Mouse (Mus musculus) liver, adult (tissue): ENCODE results near the gene Pcolce.

Experiments used
- GATA4 ChIP-seq: IDR thresholded peaks from 2 replicates; pipeline ENCODE4 v1.6.1; 2014; ENCODE audit warnings: mild to moderate bottlenecking, low read length; ENCODE audit not compliant: insufficient replicate concordance

The Pcolce gene

DNA sequence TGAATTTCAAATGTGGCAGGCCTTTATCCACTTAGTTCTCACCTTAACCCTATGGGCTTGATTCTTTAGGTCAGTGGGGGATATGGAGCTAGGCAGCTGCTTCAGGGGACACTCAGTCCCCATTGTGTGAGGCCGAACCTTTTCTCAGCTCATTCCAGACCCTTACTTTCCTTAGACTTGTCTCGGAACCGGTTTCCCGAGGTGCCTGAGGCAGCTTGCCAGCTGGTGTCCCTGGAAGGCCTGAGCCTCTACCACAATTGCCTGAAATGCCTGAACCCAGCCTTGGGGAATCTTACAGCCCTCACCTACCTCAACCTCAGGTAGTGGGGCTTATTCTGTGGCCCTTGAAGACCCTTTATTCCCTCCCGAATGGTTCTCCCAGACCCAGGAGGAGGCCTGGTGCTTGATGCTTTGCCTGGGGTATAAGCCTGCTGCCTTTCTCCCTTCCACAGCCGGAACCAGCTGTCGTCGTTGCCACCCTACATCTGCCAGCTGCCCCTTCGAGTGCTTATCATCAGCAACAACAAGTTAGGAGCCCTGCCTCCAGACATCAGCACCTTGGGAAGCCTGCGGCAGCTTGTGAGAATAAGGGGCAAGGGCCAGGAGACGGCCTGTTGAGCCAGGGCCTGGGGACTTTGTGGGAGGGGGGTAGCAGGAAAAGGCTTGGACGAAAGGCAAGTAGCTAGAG lies 20.0 kb upstream of the Pcolce start:
- TF ChIP-seq GATA4, result no peak

DNA sequence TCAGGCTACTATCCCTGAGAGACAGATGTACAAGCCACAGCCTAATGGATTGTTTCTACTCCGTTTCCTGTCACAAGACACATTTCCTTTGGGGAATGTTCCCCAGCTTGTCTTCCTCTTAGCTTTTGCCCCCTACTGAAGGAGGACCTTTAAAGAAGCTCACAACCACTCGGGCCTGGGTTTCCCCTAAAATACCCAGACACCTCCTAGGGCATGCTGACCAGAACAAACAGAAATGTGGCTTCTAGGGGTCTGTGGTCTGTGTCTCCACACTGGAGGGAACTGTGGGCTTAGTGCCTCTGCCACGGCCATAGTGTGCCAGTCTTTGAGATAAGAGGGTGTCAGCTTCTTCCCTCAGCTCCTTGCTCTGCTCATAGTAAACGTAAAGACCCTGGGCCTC lies 18.0 kb upstream of the Pcolce start:
- TF ChIP-seq GATA4, result no peak

DNA sequence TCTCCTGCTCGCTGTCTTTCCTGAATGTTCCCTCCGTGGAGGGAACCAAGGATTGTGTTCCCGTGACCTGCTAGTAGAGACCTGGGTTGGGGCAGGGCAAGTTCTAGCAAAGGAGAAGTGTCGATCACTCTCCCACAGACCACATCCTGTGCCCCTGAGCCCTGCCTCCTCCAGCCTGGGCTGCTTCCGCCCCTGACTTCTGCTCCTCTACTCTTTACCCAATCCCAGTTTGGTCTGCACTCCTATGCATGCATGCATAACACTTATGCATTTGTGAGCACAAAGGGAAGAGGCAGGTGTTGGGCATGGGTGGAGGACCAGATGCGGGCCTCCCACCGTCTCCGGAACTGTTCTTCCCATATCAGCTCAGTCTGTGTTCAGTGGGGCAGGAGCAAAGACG lies 17.6 kb upstream of the Pcolce start:
- no peak for TF ChIP-seq GATA4

DNA sequence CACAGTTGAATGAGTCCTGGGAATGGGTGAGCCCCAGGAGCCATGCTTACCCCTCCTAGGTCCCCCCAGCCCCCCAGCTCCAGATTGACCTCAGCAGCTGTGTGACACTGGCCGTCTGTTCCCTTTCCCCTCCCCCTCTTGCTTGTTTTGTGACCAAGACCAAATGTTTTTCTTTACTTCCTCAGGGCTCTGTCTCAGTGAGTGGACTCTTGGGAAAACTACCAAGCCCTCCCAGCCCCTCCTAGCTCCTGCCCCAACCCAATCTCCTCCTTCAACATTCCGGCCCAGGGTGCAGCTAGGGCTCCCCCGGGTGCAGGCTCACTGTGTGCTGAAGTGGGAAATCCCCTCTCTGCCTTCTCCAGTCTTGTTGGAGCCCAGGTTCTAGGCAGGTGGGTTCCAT lies 17.0 kb upstream of the Pcolce start:
- no peak for TF ChIP-seq GATA4

DNA sequence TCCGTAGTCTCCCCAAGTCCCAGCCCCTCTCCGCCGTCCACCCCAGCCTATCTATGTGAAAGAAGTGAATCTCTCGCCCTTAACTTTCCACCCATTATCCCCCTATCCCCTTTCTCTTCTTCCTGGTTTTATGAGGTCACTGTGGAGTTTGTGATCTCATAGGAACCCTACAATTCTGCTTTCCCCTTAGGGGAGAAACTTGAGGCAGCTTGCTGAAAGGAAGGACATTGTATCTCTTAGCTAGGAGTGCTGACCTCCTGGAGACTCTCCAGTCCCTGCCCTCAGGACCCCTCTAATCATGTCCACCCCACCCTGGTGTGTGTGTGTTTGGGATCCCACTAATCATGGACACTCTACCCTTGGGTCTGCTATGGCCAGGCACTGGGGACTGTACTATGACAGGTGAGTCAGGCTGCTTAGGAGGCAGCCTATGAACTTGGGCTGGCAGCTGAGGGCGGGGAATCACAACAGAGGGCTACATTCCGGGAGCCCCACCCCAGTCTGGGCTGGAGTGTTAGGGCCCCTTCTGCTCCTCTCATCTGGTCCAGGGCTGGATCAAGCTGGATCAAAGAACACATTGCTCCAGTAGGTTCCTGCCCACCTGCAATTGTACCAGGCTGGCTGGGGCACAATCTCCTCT lies 16.4 kb upstream of the Pcolce start:
- no peak for TF ChIP-seq GATA4

DNA sequence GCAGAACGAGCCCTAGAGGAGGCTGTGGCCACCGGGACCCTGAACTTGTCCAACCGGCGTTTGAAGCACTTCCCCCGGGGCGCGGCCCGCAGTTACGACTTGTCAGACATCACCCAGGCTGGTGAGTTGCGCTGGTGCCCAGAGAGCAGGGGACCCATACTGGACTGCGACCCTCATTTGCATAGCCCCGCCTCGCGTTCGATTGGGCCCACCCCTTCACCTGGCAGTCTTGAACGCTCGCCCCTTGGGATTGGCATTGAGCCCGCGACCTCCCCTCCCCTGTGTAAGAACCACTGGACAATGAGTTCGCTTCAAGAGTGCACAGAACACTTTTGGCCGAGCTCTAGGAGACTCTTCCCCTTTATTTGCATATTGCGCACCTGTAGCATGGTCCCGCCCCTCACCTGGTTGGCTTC lies 15.7 kb upstream of the Pcolce start:
- TF ChIP-seq GATA4, result no peak

DNA sequence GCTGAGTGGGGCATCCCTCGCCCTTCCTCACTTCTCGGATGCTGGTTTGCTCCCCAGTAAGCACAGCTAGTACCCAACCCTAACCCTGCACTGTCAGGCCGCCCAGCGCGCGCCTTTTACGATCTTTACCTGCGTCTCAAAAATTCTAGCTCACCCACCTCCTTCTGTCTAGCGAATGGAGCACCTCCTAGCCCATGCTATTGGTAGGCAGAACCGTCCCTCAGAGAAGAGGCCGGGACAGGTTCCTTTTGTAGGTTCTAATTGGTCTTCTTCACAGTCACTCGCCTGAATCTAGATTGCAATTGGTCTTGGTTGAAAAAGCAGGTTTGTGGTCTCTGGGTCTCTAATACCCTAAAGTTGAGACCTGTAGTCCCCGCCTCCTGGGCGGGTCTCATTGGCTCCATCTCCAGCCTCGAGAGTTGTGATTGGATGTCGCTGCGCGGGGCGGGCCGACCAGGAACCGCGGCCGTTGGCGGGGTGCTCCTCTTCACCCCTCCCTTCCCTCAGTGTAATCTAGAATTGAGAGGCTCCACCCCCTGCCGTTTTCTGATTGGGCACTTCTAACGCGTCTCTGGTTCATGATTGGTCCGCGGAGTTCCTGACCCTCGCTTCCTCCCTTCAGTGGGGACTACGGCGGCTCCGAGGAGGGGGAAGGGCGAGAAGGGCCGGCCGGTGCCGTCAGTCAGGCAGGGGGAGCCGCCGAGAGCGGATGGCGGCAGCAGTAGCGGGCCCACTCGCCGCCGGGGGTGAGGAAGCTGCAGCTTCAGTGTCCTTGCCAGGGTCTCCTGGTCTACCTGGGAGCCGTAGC lies 15.1 kb upstream of the Pcolce start, which contains the start of the genes Fbxo24, Lrch4 and Gm20605:
Gene Fbxo24, minus strand, starts transcription at position 505 of the 808 bp plus-strand sequence.
Gene Lrch4, plus strand, starts transcription at position 624 of the 808 bp plus-strand sequence.
Gene Gm20605, plus strand, starts transcription at position 678 of the 808 bp plus-strand sequence.
- TF ChIP-seq GATA4, result peak; percentile 95; the same call in 1 of the 2 replicates

DNA sequence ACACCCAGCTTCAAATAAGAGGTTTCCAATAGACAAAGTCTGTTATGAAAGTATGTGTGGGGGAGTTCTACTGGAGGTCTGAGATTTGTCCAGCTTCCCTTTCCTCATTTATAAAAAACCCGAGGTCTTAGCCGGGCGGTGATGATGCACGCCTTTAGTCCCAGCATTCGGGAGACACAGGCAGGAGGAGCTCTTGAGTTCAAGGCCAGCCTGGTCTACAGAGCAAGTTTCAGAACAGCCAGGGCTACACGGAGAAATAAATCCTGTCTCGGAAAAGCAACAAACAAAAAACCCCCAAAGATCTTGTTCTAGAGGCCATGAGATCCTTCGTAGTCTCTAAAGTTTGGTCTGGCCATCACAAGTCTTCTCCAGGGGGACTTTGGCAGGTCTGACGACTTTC lies 14.4 kb upstream of the Pcolce start:
- TF ChIP-seq GATA4, result no peak

DNA sequence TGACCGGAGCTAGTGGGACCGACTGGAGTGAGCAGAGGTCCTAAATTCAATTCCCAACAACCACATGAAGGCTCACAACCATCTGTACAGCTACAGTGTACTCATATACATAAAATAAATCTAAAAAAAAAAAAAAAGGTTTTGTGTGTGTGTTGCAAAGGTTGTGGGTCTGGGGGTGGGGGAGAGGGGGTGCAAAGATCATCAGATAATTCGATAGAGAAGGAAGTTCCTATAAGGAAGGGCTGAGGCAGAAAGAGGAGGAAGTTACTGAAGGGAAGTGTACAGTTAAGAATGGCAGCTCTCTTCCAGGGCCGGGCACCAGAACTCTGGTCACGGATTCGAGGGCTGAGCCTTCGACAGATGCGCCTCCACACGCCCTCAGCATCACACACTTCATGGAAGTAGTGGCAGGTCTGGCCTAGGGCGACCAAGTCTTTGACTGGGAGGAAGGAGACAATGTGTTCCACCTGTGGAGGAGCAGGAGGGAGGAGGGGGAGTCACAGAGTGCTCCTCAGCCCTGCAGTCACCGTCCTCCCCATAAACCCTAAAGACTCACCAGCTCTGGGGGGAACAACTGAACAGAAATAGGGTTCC lies 10.4 kb upstream of the Pcolce start:
- no peak for TF ChIP-seq GATA4

DNA sequence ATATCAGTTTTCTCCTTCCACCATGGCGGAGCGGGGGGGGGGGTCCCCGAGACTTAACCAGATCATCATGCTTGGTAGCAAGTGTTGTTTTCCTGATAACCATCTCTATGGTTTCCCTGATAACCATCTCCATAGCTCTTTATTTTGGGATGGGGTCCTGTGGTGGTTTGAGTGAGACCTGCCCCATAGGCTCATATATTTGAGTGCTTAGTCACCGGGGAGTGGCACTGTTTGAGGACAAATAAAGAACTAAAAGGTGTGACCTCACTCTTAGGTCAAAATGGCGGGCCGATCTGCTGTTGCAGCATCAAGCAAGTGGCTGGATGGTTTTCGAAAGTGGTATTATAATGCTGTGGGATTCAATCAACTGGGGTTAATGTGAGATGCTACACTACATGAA lies 1.8 kb upstream of the Pcolce start:
- TF ChIP-seq GATA4, result no peak

DNA sequence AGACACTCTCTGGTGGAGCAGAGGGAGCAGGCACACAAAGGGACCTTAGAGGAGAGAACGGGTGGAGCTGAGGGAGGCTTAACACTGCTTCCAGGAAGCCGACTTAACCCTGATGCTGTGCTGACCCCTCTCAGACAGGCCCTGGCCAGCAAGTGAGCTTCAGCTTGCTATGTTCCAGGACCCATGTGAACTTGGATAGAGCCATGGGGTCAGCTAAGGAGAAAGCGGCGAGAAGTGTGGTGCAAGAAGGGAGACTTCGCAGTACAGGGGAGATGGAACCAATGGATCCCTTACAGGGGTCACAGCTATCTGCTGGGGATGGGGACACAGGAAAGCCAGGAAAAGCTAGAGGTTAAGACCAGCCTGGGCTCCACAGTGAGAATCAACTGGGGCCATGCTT lies 508 bp downstream of the Pcolce start:
- no peak for TF ChIP-seq GATA4

DNA sequence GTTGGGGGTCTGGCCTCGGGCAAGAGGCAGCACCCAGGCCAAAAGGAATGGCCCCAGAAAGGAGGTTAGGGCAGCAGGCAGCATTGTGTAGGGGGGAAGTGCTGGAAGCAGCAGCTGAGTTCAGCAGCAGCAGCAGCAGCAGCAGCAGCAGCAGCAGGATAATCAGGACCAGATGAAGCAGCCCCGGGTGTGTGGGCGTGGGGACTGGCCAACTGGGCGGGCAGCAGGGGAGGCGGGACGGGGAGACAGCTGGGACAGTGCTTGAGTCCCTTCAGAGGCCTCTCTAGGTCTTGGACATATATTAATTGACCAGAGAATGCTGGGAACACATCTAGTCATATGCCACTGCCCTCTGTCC lies 2.4 kb downstream of the Pcolce start:
- TF ChIP-seq GATA4, result no peak

DNA sequence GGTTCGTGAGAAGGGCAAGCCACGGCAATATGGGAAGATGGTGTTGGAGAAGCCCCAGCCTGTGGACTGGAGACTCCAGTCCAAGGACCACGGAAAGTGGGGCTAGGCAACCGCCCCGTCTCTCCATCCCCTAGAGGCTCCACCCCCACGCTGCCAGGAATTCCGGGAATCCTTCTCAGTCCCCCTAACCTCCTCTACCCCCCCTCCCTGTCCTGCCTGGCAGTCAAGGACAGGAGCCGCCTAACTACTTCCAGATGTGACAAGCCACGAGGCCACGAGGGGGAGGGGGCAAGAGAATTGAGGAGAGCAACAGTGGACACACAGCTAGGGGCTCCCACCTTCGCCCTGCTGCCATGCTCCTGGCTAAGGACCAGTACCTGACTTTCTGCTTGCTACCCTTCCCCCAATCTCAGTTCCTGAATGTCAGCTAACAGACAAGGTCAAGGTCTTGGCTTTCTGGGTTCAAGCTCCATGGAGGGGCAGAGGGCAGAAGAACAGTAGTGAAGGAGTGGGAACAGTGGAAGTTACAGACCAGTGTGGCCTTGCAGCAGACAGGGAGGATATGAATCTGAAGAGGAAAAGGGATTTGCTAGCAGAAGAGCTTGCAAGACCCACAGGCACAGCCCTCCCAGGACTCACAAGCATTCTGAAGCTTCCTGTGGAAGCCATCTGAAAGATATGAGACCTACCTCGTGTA lies 2.9 kb downstream of the Pcolce start:
- no peak for TF ChIP-seq GATA4

DNA sequence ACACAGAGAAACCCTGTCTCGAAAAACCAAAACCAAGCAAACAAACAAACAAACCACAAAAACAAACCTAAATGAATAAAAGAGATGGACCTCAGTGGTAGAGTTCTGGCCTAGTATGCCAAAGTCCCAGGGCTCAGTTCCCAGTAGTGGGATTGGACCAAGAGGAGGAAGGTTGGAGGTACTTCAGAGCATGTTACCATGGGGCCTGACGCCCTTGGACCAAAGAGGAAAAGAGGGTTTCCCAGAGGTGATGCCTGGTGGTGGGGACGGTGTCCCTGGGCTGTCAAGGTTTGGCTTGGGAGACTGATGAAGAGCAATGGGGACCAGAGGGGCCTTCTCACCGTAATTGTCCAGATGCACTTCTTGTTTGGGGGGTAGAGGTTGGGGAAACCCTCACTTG lies 3.5 kb downstream of the Pcolce start:
- TF ChIP-seq GATA4, result no peak

DNA sequence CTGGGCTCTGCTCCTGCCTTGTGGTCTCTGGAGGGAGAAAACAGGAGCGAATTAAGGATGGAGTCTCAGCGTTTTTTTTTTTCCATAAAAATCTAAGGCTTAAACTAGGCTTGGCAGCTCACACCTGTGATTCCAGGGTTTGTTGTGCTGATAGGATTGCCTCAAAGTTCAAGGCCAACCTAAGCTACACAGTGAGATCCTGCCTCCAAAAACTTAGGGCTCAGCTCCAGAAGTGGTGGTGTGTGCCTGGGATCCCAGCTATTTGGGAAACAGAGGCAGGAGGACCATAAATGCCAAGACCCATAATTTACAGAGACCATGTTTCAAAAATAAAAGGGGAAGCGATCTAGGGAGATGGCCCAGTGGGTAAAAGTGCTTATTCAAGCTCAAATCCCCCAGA lies 4.3 kb downstream of the Pcolce start:
- TF ChIP-seq GATA4, result no peak
